Mouse (Mus musculus) kidney, postnatal 0 days (tissue): Measurements from ENCODE around the gene Zfp768. TPM values are rescaled to one million over a fixed set of nuclear protein-coding genes. Genes with fewer than 3 reads are reported as not detected.

Experiments
- ATAC-seq: fragments of 200-750 bp; cut with Nextera tagmentation; replicated peaks from 2 replicates; pipeline ENCODE4 v1.8.0; 2017; ENCODE audit warnings: low read depth, moderate number of reproducible peaks, moderate TSS enrichment, moderate library complexity; ENCODE audit not compliant: low FRiP score
- DNase-seq: peaks from one replicate; pipeline ENCODE4 v3.0.0-alpha.2; 2016; ENCODE audit warnings: low spot score
- H3K27ac ChIP-seq: fragments of 300-500 bp; sonication (generic); 2 replicates; pipeline ENCODE4 v1.5.1; 2014; ENCODE audit warnings: mild to moderate bottlenecking
- H3K27me3 ChIP-seq: fragments of 300-500 bp; sonication (generic); 2 replicates; pipeline ENCODE4 v1.6.1; 2014; ENCODE audit warnings: low read length, mixed read lengths; ENCODE audit not compliant: insufficient read depth
- H3K36me3 ChIP-seq: fragments of 300-500 bp; sonication (generic); 2 replicates; pipeline ENCODE4 v1.6.1; 2014; ENCODE audit warnings: low read length, mixed read lengths; ENCODE audit not compliant: insufficient read depth
- H3K4me1 ChIP-seq: fragments of 300-500 bp; sonication (generic); replicated peaks from 2 replicates; pipeline ENCODE4 v1.6.1; 2014; ENCODE audit warnings: antibody characterized with exemption, low read length, mixed read lengths; ENCODE audit not compliant: insufficient read depth
- H3K4me2 ChIP-seq: fragments of 300-500 bp; sonication (generic); 2 replicates; pipeline ENCODE4 v1.6.1; 2014; ENCODE audit warnings: mild to moderate bottlenecking, low read length, moderate library complexity, mixed read lengths
- H3K4me3 ChIP-seq: fragments of 300-500 bp; sonication (generic); replicated peaks from 2 replicates; pipeline ENCODE4 v1.5.1; 2014; ENCODE audit warnings: low read depth, low read length
- H3K9ac ChIP-seq: fragments of 300-500 bp; sonication (generic); 2 replicates; pipeline ENCODE4 v1.6.1; 2014; ENCODE audit warnings: low read depth, low read length
- H3K9me3 ChIP-seq: fragments of 300-500 bp; sonication (generic); replicated peaks from 2 replicates; pipeline ENCODE4 v1.6.1; 2016; ENCODE audit warnings: low read length, inconsistent platforms, mixed read lengths
- CTCF ChIP-seq: IDR thresholded peaks from 2 replicates; pipeline ENCODE4 v1.5.1; 2016; ENCODE audit warnings: antibody characterized with exemption, low read depth, mild to moderate bottlenecking, moderate library complexity
- WGBS: fragments of 180-500 bp; shearing (Covaris S2); extraction: QIAGEN DNeasy Blood & Tissue Kit; methylation state at CpG from one replicate; pipeline ENCODE4 v1.1.7; 2014; 5-methylcytosine and 5-hydroxymethylcytosine counted together
- polyA plus RNA-seq: library from polyadenylated mRNA; unstranded; fragments of >200 nt; fragmentation: Nextera tagmentation; extraction: Ambion mirVana; gene quantifications from 2 replicates; pipeline ENCODE4 v1.2.1, GENCODE M21; 2015

Zfp768 gene
- polyA plus RNA-seq, 1 experiment from 2014 or later, result 21.2 TPM

- no peaks in the 10 kb centered on the region for H3K9me3 ChIP-seq
- H3K4me2 ChIP-seq, result no peak overlapping the region
- ATAC-seq, result no peak
- H3K4me1 ChIP-seq, result no peaks in the 10 kb centered on the region
- TF ChIP-seq CTCF, result no peak
- no peaks in the 10 kb centered on the region for H3K27me3 ChIP-seq
- no peak overlapping the region for H3K4me3 ChIP-seq
- no peak overlapping the region for H3K9ac ChIP-seq
- H3K27ac ChIP-seq, result no peak overlapping the region
- 42% methylated on average over 8 of the region's 8 CpGs for WGBS
- no peaks in the 10 kb centered on the region for H3K36me3 ChIP-seq
- no peak for DNase-seq
These were observed 31.5 kb downstream of the Zfp768 start for GRCm38 (mm10) chr7:127313912-127314311.

- no peak for TF ChIP-seq CTCF
- Histone ChIP-seq H3K27me3 (no peaks in the 10 kb centered on the region), H3K9me3 (no peaks in the 10 kb centered on the region), H3K27ac (no peak overlapping the region), H3K4me1 (no peaks in the 10 kb centered on the region), H3K4me3 (no peak overlapping the region), H3K4me2 (no peak overlapping the region), H3K9ac (no peak overlapping the region), H3K36me3 (no peaks in the 10 kb centered on the region)
- WGBS, result 53% methylated on average over 12 of the region's 12 CpGs
- DNase-seq (no peak), ATAC-seq (no peak)
These were observed 35.4 kb downstream of the Zfp768 start for GRCm38 (mm10) chr7:127309951-127310350.

GRCm38 (mm10) chr7:127308887-127309286, 36.5 kb downstream of the Zfp768 start:
- H3K27ac ChIP-seq, result no peak overlapping the region
- TF ChIP-seq CTCF, result peak; percentile 79
- no peak for ATAC-seq

GRCm38 (mm10) chr7:127308431-127308830, 37.0 kb downstream of the Zfp768 start:
- Histone ChIP-seq H3K4me2 (no peak overlapping the region), H3K9me3 (no peaks in the 10 kb centered on the region), H3K9ac (no peak overlapping the region), H3K27me3 (no peaks in the 10 kb centered on the region), H3K36me3 (no peaks in the 10 kb centered on the region), H3K4me1 (no peaks in the 10 kb centered on the region), H3K27ac (no peak overlapping the region), H3K4me3 (no peak overlapping the region)
- ATAC-seq, result no peak
- 81% methylated on average over 2 of the region's 2 CpGs for WGBS
- no peak for DNase-seq
- TF ChIP-seq CTCF, result no peak

More at GRCm38 (mm10) chr7:127308887-127309286, 36.5 kb downstream of the Zfp768 start:
- H3K4me1 ChIP-seq, result no peaks in the 10 kb centered on the region
- no peaks in the 10 kb centered on the region for H3K36me3 ChIP-seq
- no peak overlapping the region for H3K4me2 ChIP-seq
- H3K4me3 ChIP-seq, result no peak overlapping the region
- WGBS, result 70% methylated on average over 4 of the region's 4 CpGs
- H3K9me3 ChIP-seq, result no peaks in the 10 kb centered on the region
- no peaks in the 10 kb centered on the region for H3K27me3 ChIP-seq
- peak; percentile 83 for DNase-seq
- no peak overlapping the region for H3K9ac ChIP-seq

- no peak overlapping the region for H3K4me3 ChIP-seq
- H3K9ac ChIP-seq, result no peak overlapping the region
- no peaks in the 10 kb centered on the region for H3K4me1 ChIP-seq
- no peaks in the 10 kb centered on the region for H3K27me3 ChIP-seq
- no peaks in the 10 kb centered on the region for H3K9me3 ChIP-seq
- H3K4me2 ChIP-seq, result no peak overlapping the region
- no peak overlapping the region for H3K27ac ChIP-seq
- ATAC-seq (no peak; the same call in 1 of the 2 replicates), DNase-seq (no peak)
- WGBS, result 90% methylated on average over 5 of the region's 5 CpGs
- TF ChIP-seq CTCF, result no peak
- no peaks in the 10 kb centered on the region for H3K36me3 ChIP-seq
These were observed 47.7 kb downstream of the Zfp768 start for GRCm38 (mm10) chr7:127297586-127298193.

GRCm38 (mm10) chr7:127296786-127297555, 48.4 kb downstream of the Zfp768 start:
- no peaks in the 10 kb centered on the region for H3K27me3 ChIP-seq
- no peak for DNase-seq
- WGBS, result 84% methylated on average over 5 of the region's 5 CpGs
- H3K4me3 ChIP-seq, result no peak overlapping the region
- H3K9ac ChIP-seq, result no peak overlapping the region
- TF ChIP-seq CTCF, result no peak
- H3K9me3 ChIP-seq, result no peaks in the 10 kb centered on the region
- H3K27ac ChIP-seq, result no peak overlapping the region
- H3K4me2 ChIP-seq, result no peak overlapping the region
- H3K36me3 ChIP-seq, result no peaks in the 10 kb centered on the region
- H3K4me1 ChIP-seq, result no peaks in the 10 kb centered on the region
- ATAC-seq, result no peak
